Mouse (Mus musculus) hindbrain, embryonic 12.5 days (tissue): ENCODE measurements around the gene Mael. TPM values are rescaled to one million over a fixed set of nuclear protein-coding genes. Genes with fewer than 3 reads are reported as not detected.

Experiments used
- ATAC-seq: fragments of 200-750 bp; cut with Nextera tagmentation; 2 replicates; pipeline ENCODE4 v1.8.0; 2017; ENCODE audit warnings: moderate TSS enrichment; ENCODE audit not compliant: low FRiP score
- H3K27ac ChIP-seq: fragments of 300-500 bp; sonication (generic); 2 replicates; pipeline ENCODE4 v1.5.1; 2016; ENCODE audit warnings: mild to moderate bottlenecking
- H3K27me3 ChIP-seq: fragments of 300-500 bp; sonication (generic); 2 replicates; pipeline ENCODE4 v1.6.1; 2016; ENCODE audit warnings: mild to moderate bottlenecking
- H3K36me3 ChIP-seq: fragments of 300-500 bp; sonication (generic); 2 replicates; pipeline ENCODE4 v1.6.1; 2016; ENCODE audit warnings: mild to moderate bottlenecking
- H3K4me1 ChIP-seq: fragments of 300-500 bp; sonication (generic); 2 replicates; pipeline ENCODE4 v1.6.1; 2016
- H3K4me2 ChIP-seq: fragments of 300-500 bp; sonication (generic); replicated peaks from 2 replicates; pipeline ENCODE4 v1.6.1; 2016; ENCODE audit warnings: mild to moderate bottlenecking
- H3K4me3 ChIP-seq: fragments of 300-500 bp; sonication (generic); 2 replicates; pipeline ENCODE4 v1.5.1; 2016; ENCODE audit warnings: mild to moderate bottlenecking
- H3K9ac ChIP-seq: fragments of 300-500 bp; sonication (generic); 2 replicates; pipeline ENCODE4 v1.6.1; 2016; ENCODE audit warnings: mild to moderate bottlenecking, moderate library complexity
- H3K9me3 ChIP-seq: fragments of 300-500 bp; sonication (generic); replicated peaks from 2 replicates; pipeline ENCODE4 v1.6.1; 2016; ENCODE audit warnings: mild to moderate bottlenecking
- WGBS: fragments of 180-500 bp; shearing (Covaris S2); methylation state at CpG from one replicate; pipeline ENCODE4 v1.1.7; 2016; 5-methylcytosine and 5-hydroxymethylcytosine counted together
- polyA plus RNA-seq: library from polyadenylated mRNA; unstranded; fragments of >200 nt; fragmentation: Nextera tagmentation; extraction: Ambion mirVana; gene quantifications from 2 replicates; pipeline ENCODE4 v1.2.1, GENCODE M21; 2016

Gene Mael
- 0.14 TPM in 1 of 2 replicates, not detected in the other for polyA plus RNA-seq

GRCm38 (mm10) chr1:166238315-166238969, at the start of gene Mael:
Gene Mael, minus strand, starts transcription at chr1:166238747.
- 87% methylated on average over 53 of the region's 53 CpGs for WGBS
- H3K27ac ChIP-seq, result no peak within 1 kb of the TSS
- no peak for ATAC-seq

DNA sequence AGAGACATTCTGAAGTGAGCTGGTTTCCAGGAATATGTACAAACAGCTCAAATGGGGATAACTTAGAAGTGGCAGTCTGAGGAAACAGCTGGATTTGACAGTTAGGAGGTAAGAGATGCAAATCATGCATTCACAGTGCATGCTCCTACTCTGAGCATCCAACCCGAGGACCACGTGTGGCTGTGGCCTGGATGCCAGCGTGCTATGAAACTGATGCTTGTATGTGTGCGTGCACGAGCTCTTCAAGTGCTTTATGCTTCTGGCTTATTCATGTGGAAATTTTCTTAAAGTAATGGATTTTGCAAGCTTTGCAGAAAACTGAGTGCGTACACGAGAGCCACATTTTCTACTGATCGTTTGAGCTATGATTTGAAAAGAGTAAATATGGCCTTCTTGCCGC, 47.7 kb upstream of the Mael start:
- Histone ChIP-seq H3K9me3 (no peaks in the 10 kb centered on the region), H3K4me2 (no peak overlapping the region), H3K36me3 (no peaks in the 10 kb centered on the region), H3K27ac (peak overlapping the region; percentile 46), H3K4me3 (no peak overlapping the region), H3K27me3 (no peaks in the 10 kb centered on the region), H3K9ac (no peak overlapping the region), H3K4me1 (peaks cover 43% of the 10 kb centered on the region)
- no peak for ATAC-seq
- WGBS, result 74% methylated on average over 9 of the region's 9 CpGs

More at GRCm38 (mm10) chr1:166238315-166238969, at the start of gene Mael:
- Histone ChIP-seq H3K9ac (no peak within 1 kb of the TSS), H3K27me3 (no peaks in the 10 kb centered on the region), H3K4me2 (no peak within 1 kb of the TSS), H3K4me3 (no peak within 1 kb of the TSS), H3K9me3 (peaks cover 6% of the 10 kb centered on the region; the same call in 1 of the 2 replicates), H3K4me1 (no peaks in the 10 kb centered on the region), H3K36me3 (no peaks in the 10 kb centered on the region)

DNA sequence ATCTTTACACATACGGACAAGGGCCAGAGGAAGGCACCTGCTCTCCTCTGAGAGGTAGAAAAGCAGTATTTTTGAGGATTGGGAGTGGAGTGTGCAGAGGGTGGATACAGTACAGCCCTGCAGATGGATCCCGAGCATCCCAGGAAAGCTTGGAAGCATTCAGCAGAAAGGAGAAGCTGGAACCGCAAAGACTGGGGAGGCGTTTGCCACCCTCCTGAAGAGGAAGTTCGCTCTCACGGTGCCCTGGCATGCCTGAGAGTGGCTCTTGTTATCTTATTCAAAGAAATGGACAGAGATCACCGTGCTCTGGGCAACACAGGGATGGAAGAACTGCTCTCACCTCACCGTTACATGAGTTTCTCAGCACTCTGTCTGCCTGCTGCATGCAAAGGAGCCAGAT, 45.8 kb upstream of the Mael start:
- Histone ChIP-seq H3K36me3 (no peaks in the 10 kb centered on the region), H3K9ac (no peak overlapping the region), H3K27ac (no peak overlapping the region), H3K4me2 (no peak overlapping the region), H3K4me1 (peaks cover 61% of the 10 kb centered on the region), H3K27me3 (no peaks in the 10 kb centered on the region), H3K9me3 (no peaks in the 10 kb centered on the region), H3K4me3 (no peak overlapping the region)
- WGBS, result 65% methylated on average over 8 of the region's 8 CpGs
- ATAC-seq, result no peak

DNA sequence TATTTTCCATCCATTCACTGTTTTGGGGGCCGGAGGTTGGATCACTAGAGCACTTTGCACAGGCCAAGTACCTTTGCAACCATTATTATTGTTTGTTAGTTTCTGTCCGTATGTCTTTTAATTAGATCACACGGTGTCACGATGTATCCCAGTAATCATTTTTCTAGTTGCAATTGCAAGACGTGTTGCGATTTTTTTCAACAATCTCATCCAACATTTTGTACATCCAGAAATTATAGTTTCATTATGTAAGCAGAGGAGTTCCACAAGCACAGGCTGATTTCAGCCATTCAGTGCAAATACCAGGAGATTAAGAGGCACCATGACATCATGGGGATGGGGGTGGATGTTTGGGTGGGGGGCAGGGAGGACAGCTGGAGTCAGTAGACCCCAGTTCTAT, 44.9 kb upstream of the Mael start:
- WGBS, result 63% methylated on average over 6 of the region's 6 CpGs

GRCm38 (mm10) chr1:166282597-166283210, 44.2 kb upstream of the Mael start:
- H3K4me1 ChIP-seq, result peaks cover 75% of the 10 kb centered on the region
- no peaks in the 10 kb centered on the region for H3K27me3 ChIP-seq
- H3K4me2 ChIP-seq, result peak overlapping the region; percentile 51
- peak; percentile 94 for ATAC-seq
- H3K4me3 ChIP-seq, result peak overlapping the region; percentile 15
- no peaks in the 10 kb centered on the region for H3K36me3 ChIP-seq
- peak overlapping the region; percentile 68 for H3K27ac ChIP-seq
- H3K9ac ChIP-seq, result peak overlapping the region; percentile 3; the same call in 1 of the 2 replicates
- H3K9me3 ChIP-seq, result no peaks in the 10 kb centered on the region
- WGBS, result 2% methylated on average over 22 of the region's 22 CpGs

More for the DNA sequence above, 44.9 kb upstream of the Mael start:
- H3K27ac ChIP-seq, result peak overlapping the region; percentile 68
- H3K9me3 ChIP-seq, result no peaks in the 10 kb centered on the region
- no peak overlapping the region for H3K9ac ChIP-seq
- ATAC-seq, result no peak
- H3K27me3 ChIP-seq, result no peaks in the 10 kb centered on the region
- H3K4me1 ChIP-seq, result peaks cover 70% of the 10 kb centered on the region
- no peak overlapping the region for H3K4me3 ChIP-seq
- no peaks in the 10 kb centered on the region for H3K36me3 ChIP-seq
- peak overlapping the region; percentile 51; the same call in 1 of the 2 replicates for H3K4me2 ChIP-seq

DNA sequence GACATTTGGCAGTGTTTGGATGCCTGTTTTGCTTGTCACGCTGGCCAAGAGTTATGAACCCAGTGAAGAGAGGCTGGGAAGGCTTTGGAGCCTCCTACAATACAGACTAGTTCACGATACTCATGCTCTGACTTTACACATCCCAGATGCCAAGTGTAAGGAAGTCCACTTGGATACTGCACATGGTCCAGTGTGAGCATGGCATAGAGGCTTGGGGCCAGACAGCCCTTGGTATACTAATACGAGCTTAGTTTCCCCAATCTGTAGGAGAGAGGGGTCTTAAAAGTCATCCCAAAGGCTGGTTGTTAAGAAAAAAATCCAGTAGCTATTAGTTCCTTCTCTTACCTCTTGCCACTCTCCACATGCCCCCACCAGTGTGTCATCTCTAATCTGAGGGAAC, 43.3 kb upstream of the Mael start:
- 28% methylated on average over 3 of the region's 3 CpGs for WGBS
- no peak overlapping the region for H3K9ac ChIP-seq
- no peak for ATAC-seq

GRCm38 (mm10) chr1:166281287-166281686, 42.7 kb upstream of the Mael start:
- 26% methylated on average over 1 of the region's 1 CpGs for WGBS
- Histone ChIP-seq H3K4me1 (peaks cover 64% of the 10 kb centered on the region), H3K27me3 (no peaks in the 10 kb centered on the region), H3K4me3 (no peak overlapping the region), H3K4me2 (peak overlapping the region; percentile 31), H3K36me3 (no peaks in the 10 kb centered on the region), H3K27ac (peak overlapping the region; percentile 85), H3K9me3 (no peaks in the 10 kb centered on the region), H3K9ac (no peak overlapping the region)
- ATAC-seq, result no peak

More for the DNA sequence above, 43.3 kb upstream of the Mael start:
- Histone ChIP-seq H3K27ac (peak overlapping the region; percentile 68), H3K4me1 (peaks cover 67% of the 10 kb centered on the region), H3K4me2 (peak overlapping the region; percentile 51; the same call in 1 of the 2 replicates), H3K27me3 (no peaks in the 10 kb centered on the region), H3K9me3 (no peaks in the 10 kb centered on the region), H3K4me3 (no peak overlapping the region), H3K36me3 (no peaks in the 10 kb centered on the region)

DNA sequence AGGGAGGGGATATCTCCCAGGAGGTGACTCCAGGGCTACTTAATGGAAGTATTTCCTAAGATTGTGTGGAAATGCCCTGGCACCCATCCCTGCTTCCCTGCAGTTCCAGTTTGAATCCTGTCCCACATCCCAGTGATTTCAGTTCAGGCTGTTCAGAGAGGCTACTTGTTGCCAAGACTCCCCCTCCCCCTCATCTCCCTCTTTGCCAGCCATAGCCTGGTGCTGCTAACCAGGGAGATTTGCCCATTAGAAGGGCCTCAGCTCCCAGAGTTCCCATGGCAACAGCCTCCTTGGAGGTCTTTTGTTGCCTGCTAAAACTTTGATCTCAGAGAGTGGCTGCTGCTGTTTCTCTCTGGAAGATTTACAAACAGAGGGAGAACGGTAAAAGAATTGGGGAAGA, 42.0 kb upstream of the Mael start:
- H3K4me2 ChIP-seq, result peak overlapping the region; percentile 39
- no peak overlapping the region for H3K4me3 ChIP-seq
- H3K27me3 ChIP-seq, result no peaks in the 10 kb centered on the region
- no peaks in the 10 kb centered on the region for H3K9me3 ChIP-seq
- peaks cover 64% of the 10 kb centered on the region for H3K4me1 ChIP-seq
- no peak overlapping the region for H3K9ac ChIP-seq
- H3K27ac ChIP-seq, result peak overlapping the region; percentile 86
- H3K36me3 ChIP-seq, result no peaks in the 10 kb centered on the region
- ATAC-seq, result peak; percentile 65
- WGBS, result 0% methylated on average over 1 of the region's 1 CpGs

DNA sequence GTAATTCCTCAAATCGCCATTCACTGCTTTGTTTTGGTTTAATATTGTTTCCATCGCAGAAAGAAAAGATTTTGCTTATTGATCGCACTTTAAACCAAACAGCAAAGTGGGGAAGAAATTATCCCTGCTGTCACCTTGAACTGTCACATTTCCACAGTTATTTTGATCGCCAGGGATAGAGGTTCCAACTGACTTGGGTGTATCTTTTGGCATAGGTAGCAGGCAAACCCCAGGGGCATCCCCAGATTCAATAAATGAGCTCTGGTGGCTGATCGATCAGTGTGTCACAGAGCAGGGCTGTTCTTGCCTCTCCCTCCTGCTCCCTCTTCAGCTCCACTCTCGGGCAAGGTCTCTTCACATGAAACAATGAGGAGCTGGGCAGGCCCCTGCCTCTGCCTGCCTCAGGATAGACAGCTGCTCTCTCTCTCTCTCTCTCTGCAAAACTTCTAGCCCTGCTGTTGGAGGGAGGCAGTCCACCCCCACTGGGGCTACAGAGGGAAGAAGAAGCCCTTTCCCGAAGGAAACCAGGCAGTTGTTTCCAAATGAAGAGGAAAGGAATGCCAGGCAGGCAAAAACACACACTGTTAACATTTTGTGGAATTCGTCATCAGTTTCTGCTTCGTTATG, 41.1 kb upstream of the Mael start:
- H3K9me3 ChIP-seq, result no peaks in the 10 kb centered on the region
- ATAC-seq, result peak; percentile 33
- 21% methylated on average over 9 of the region's 9 CpGs for whole genome bisulfite sequencing
- peak overlapping the region; percentile 39 for H3K4me2 ChIP-seq
- peak overlapping the region; percentile 86 for H3K27ac ChIP-seq
- H3K36me3 ChIP-seq, result no peaks in the 10 kb centered on the region
- peaks cover 64% of the 10 kb centered on the region for H3K4me1 ChIP-seq
- H3K27me3 ChIP-seq, result no peaks in the 10 kb centered on the region
- no peak overlapping the region for H3K4me3 ChIP-seq
- H3K9ac ChIP-seq, result peak overlapping the region; percentile 27; the same call in 1 of the 2 replicates

DNA sequence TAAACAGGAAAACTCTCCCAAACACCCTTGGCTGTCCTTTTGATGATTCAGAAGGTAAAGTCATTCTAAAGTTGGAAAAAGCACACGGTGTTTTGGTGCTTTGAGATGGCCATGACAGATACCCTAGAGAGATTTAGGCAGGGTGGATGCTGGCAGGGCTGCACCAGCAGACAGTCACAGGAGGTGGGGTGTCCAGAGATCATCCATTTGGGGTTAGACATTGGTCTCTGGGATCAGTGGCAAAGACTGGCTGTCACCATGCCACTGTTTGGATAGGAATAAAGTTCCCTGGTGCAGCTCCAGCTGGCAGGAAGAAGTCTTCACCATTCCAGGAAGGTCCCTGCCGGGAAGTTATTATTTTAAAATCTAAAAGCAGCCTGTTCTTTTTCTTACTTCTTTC, 40.2 kb upstream of the Mael start:
- no peak overlapping the region for H3K9ac ChIP-seq

GRCm38 (mm10) chr1:166268218-166268617, 29.7 kb upstream of the Mael start:
- WGBS, result 95% methylated on average over 5 of the region's 5 CpGs

More for the DNA sequence above, 40.2 kb upstream of the Mael start:
- no peak for ATAC-seq
- 13% methylated on average over 2 of the region's 2 CpGs for WGBS
- H3K4me2 ChIP-seq, result no peak overlapping the region
- H3K9me3 ChIP-seq, result no peaks in the 10 kb centered on the region
- no peaks in the 10 kb centered on the region for H3K27me3 ChIP-seq
- no peak overlapping the region for H3K4me3 ChIP-seq
- peaks cover 56% of the 10 kb centered on the region for H3K4me1 ChIP-seq
- peak overlapping the region; percentile 86 for H3K27ac ChIP-seq
- H3K36me3 ChIP-seq, result no peaks in the 10 kb centered on the region

GRCm38 (mm10) chr1:166266918-166267317, 28.4 kb upstream of the Mael start:
- no peak overlapping the region for H3K9ac ChIP-seq
- H3K36me3 ChIP-seq, result peaks cover 15% of the 10 kb centered on the region; the same call in 1 of the 2 replicates
- H3K4me3 ChIP-seq, result no peak overlapping the region
- no peaks in the 10 kb centered on the region for H3K27me3 ChIP-seq
- no peaks in the 10 kb centered on the region for H3K4me1 ChIP-seq
- ATAC-seq, result no peak
- H3K27ac ChIP-seq, result no peak overlapping the region
- H3K4me2 ChIP-seq, result no peak overlapping the region
- WGBS, result 94% methylated on average over 9 of the region's 9 CpGs
- H3K9me3 ChIP-seq, result no peaks in the 10 kb centered on the region

More at GRCm38 (mm10) chr1:166268218-166268617, 29.7 kb upstream of the Mael start:
- no peak for ATAC-seq
- H3K4me3 ChIP-seq, result no peak overlapping the region
- H3K4me1 ChIP-seq, result no peaks in the 10 kb centered on the region
- no peak overlapping the region for H3K27ac ChIP-seq
- H3K9ac ChIP-seq, result no peak overlapping the region
- H3K9me3 ChIP-seq, result no peaks in the 10 kb centered on the region
- no peaks in the 10 kb centered on the region for H3K27me3 ChIP-seq
- no peak overlapping the region for H3K4me2 ChIP-seq
- peaks cover 18% of the 10 kb centered on the region; the same call in 1 of the 2 replicates for H3K36me3 ChIP-seq
